Mouse (Mus musculus): ENCODE measurements at regions not wholly inside any gene's neighbourhood (a gene's known extent, or its start where the extent isn't known, plus 50 kb on each side); places are given as distances from the start of the nearest gene placed in this dataset.

- no peak for DNase-seq (ENCODE audit: low read depth)
Measured at GRCm38 (mm10) chr7:129918240-129919200, 326.9 kb downstream of the Wdr11 start.

GRCm38 (mm10) chr7:129922291-129922690 is 330.6 kb downstream of the Wdr11 start:
- no peak for DNase-seq (ENCODE audit: low read depth)

- no peak for DNase-seq (ENCODE audit: low read depth)
Measured at GRCm38 (mm10) chr7:129936731-129937130, 345.1 kb downstream of the Wdr11 start.

GRCm38 (mm10) chr7:129937715-129938114 is 346.1 kb downstream of the Wdr11 start:
- no peak for DNase-seq (ENCODE audit: low read depth)

GRCm38 (mm10) chr7:129938141-129938540 is 346.5 kb downstream of the Wdr11 start:
- no peak for DNase-seq (ENCODE audit: low read depth)

GRCm38 (mm10) chr7:129939266-129939665 is 347.6 kb downstream of the Wdr11 start:
- DNase-seq (ENCODE audit: low read depth) = no peak

- DNase-seq (ENCODE audit: low read depth) = no peak
Measured at GRCm38 (mm10) chr7:129941311-129942029, 349.8 kb downstream of the Wdr11 start.

- DNase-seq (ENCODE audit: low read depth) = no peak
Measured at GRCm38 (mm10) chr7:129948613-129949110, 357.0 kb downstream of the Wdr11 start.

- no peak for DNase-seq (ENCODE audit: low read depth)
Measured at GRCm38 (mm10) chr7:129950456-129950855, 358.8 kb downstream of the Wdr11 start.

- no peak for DNase-seq (ENCODE audit: low read depth)
Measured at GRCm38 (mm10) chr7:129958379-129958778, 366.7 kb downstream of the Wdr11 start.

- DNase-seq (ENCODE audit: low read depth) = no peak
Measured at GRCm38 (mm10) chr7:129962575-129962974, 370.9 kb downstream of the Wdr11 start.

GRCm38 (mm10) chr7:129964192-129964591 is 372.5 kb downstream of the Wdr11 start:
- no peak for DNase-seq (ENCODE audit: low read depth)

GRCm38 (mm10) chr7:129965281-129966051 is 373.8 kb downstream of the Wdr11 start:
- DNase-seq (ENCODE audit: low read depth) = no peak

GRCm38 (mm10) chr7:129966771-129967170 is 375.1 kb downstream of the Wdr11 start:
- DNase-seq (ENCODE audit: low read depth) = no peak

GRCm38 (mm10) chr7:129970201-129970600 is 378.5 kb downstream of the Wdr11 start:
- no peak for DNase-seq (ENCODE audit: low read depth)

- DNase-seq (ENCODE audit: low read depth) = no peak
Measured at GRCm38 (mm10) chr7:129974206-129974605, 382.5 kb downstream of the Wdr11 start.

- no peak for DNase-seq (ENCODE audit: low read depth)
Measured at GRCm38 (mm10) chr7:129974837-129975236, 383.2 kb downstream of the Wdr11 start.

- DNase-seq (ENCODE audit: low read depth) = no peak
Measured at GRCm38 (mm10) chr7:129975781-129976514, 384.3 kb downstream of the Wdr11 start.

- DNase-seq (ENCODE audit: low read depth) = no peak
Measured at GRCm38 (mm10) chr7:129978576-129978975, 386.9 kb downstream of the Wdr11 start.

GRCm38 (mm10) chr7:129979337-129979736 is 387.7 kb downstream of the Wdr11 start:
- no peak for DNase-seq (ENCODE audit: low read depth)

- DNase-seq (ENCODE audit: low read depth) = no peak
Measured at GRCm38 (mm10) chr7:129980501-129980900, 388.8 kb downstream of the Wdr11 start.
